Mouse (Mus musculus) spleen, adult 10 weeks (tissue): ENCODE data around the gene Tmtc3. TPM values are rescaled to one million over a fixed set of nuclear protein-coding genes. Genes with fewer than 3 reads are reported as not detected.

Experiments
- polyA plus RNA-seq: library from polyadenylated mRNA; stranded (reverse); fragments of 350-450 nt; fragmentation: Illumina TruSeq; extraction: RNeasy Lipid Tissue Mini Kit (QIAGEN cat#74804); gene quantifications from one replicate; pipeline ENCODE4 v1.2.3, GENCODE M21; 2015; ENCODE audit warnings: low replicate concordance; ENCODE audit not compliant: insufficient read depth

The Tmtc3 gene
- polyA plus RNA-seq: 7.8 TPM

GRCm38 (mm10) chr10:100487097-100487978, at the start of gene Tmtc3, which contains the start of gene Cep290:
TSS of gene Tmtc3 (minus strand) at chr10:100487350.
TSS of gene Cep290 (plus strand) at chr10:100487558.

Other genes starting within 250 kb of the Tmtc3 start
- not detected for gene Gm4301, start 151.7 kb downstream of the Tmtc3 start, polyA plus RNA-seq
- gene Gm4302, start 146.5 kb downstream of the Tmtc3 start, polyA plus RNA-seq: not detected
- not detected for gene Gm4303, start 141.4 kb downstream of the Tmtc3 start, polyA plus RNA-seq
- not detected for gene Gm4305, start 136.3 kb downstream of the Tmtc3 start, polyA plus RNA-seq
- gene Gm4307, start 126.0 kb downstream of the Tmtc3 start, polyA plus RNA-seq: not detected
- gene Gm4312, start 104.8 kb downstream of the Tmtc3 start, polyA plus RNA-seq: not detected
- gene Cep290, start 208 bp upstream of the Tmtc3 start, polyA plus RNA-seq: 6.2 TPM
- gene 4930430F08Rik, start 103.1 kb upstream of the Tmtc3 start, polyA plus RNA-seq: 11.9 TPM
- not detected for gene 1700017N19Rik, start 103.1 kb upstream of the Tmtc3 start, polyA plus RNA-seq